Mouse (Mus musculus) stomach, postnatal 0 days (tissue): ENCODE results near the gene Tmem132a.

Experiments
- CTCF ChIP-seq: IDR thresholded peaks from 2 replicates; pipeline ENCODE4 v1.5.1; 2016; ENCODE audit warnings: antibody characterized with exemption, low read depth, mild to moderate bottlenecking, moderate library complexity
- EP300 ChIP-seq: optimal IDR thresholded peaks from 2 replicates; pipeline ENCODE3; 2016; ENCODE audit warnings: antibody characterized with exemption

- no peak for TF ChIP-seq CTCF
- TF ChIP-seq EP300, result no peak
Measured at GRCm38 (mm10) chr19:10892201-10892600, 22.5 kb upstream of the Tmem132a start.
